Mouse (Mus musculus) pancreas, adult 10 weeks (tissue): ENCODE measurements around the gene Myo9a. TPM values are rescaled to one million over a fixed set of nuclear protein-coding genes. Genes with fewer than 3 reads are reported as not detected.

Experiments
- polyA plus RNA-seq: library from polyadenylated mRNA; stranded (reverse); fragments of 350-450 nt; fragmentation: Illumina TruSeq; extraction: RNeasy Lipid Tissue Mini Kit (QIAGEN cat#74804); gene quantifications from one replicate; pipeline ENCODE4 v1.2.3, GENCODE M21; 2015; ENCODE audit warnings: low read depth, low replicate concordance; ENCODE audit not compliant: insufficient read depth

The Myo9a gene
- 3.0 TPM for polyA plus RNA-seq

GRCm38 (mm10) chr9:59750267-59751065 lies at the start of gene Myo9a, which contains the start of gene Senp8:
Gene Myo9a (plus strand): TSS chr9:59750896.
Gene Senp8 (minus strand): TSS chr9:59750710.

GRCm38 (mm10) chr9:59960559-59960958 lies 209.9 kb downstream of the Myo9a start, which contains the start of gene Nr2e3:
Gene Nr2e3 (minus strand): TSS chr9:59960659.

Other genes starting within 250 kb of the Myo9a start
- 22.5 TPM for gene Hexa, start 211.4 kb upstream of the Myo9a start, polyA plus RNA-seq
- gene Tmem202, start 211.0 kb upstream of the Myo9a start, polyA plus RNA-seq: not detected
- gene Celf6, start 173.0 kb upstream of the Myo9a start, polyA plus RNA-seq: not detected
- 11.8 TPM for gene Parp6, start 133.6 kb upstream of the Myo9a start, polyA plus RNA-seq
- gene Pkm, start 94.5 kb upstream of the Myo9a start, polyA plus RNA-seq: 55.5 TPM
- gene Gramd2, start 70.8 kb upstream of the Myo9a start, polyA plus RNA-seq: 0.26 TPM
- gene Senp8, start 186 bp upstream of the Myo9a start, polyA plus RNA-seq: 0.92 TPM
- gene Nr2e3, start 209.8 kb downstream of the Myo9a start, polyA plus RNA-seq: not detected